Mouse (Mus musculus) lung, postnatal 25 days (tissue): ENCODE measurements at regions not wholly inside any gene's neighbourhood (a gene's known extent, or its start where the extent isn't known, plus 50 kb on each side); places are given as distances from the start of the nearest gene placed in this dataset.

ENCODE experiments used
- DNase-seq: peaks from one replicate; pipeline ENCODE4 v3.0.0; 2022; ENCODE audit warnings: low spot score

GRCm38 (mm10) chr2:170219161-170219581 is 71.3 kb upstream of the Zfp217 start:
- DNase-seq: no peak

- DNase-seq: peak; percentile 77
Measured at GRCm38 (mm10) chr2:170218230-170219044, 70.5 kb upstream of the Zfp217 start.

GRCm38 (mm10) chr2:170216311-170216710 is 68.4 kb upstream of the Zfp217 start:
- no peak for DNase-seq

- DNase-seq: peak; percentile 88
Measured at GRCm38 (mm10) chr2:170209121-170209520, 61.2 kb upstream of the Zfp217 start.

GRCm38 (mm10) chr2:170207878-170208277 is 60.0 kb upstream of the Zfp217 start:
- DNase-seq: no peak

GRCm38 (mm10) chr2:170207395-170207794 is 59.5 kb upstream of the Zfp217 start:
- no peak for DNase-seq

GRCm38 (mm10) chr2:170206870-170207269 is 59.0 kb upstream of the Zfp217 start:
- DNase-seq: no peak

GRCm38 (mm10) chr2:170206442-170206754 is 58.5 kb upstream of the Zfp217 start:
- no peak for DNase-seq

GRCm38 (mm10) chr2:170205591-170206441 is 57.9 kb upstream of the Zfp217 start:
- DNase-seq: no peak

GRCm38 (mm10) chr2:170204768-170205514 is 57.0 kb upstream of the Zfp217 start:
- DNase-seq: no peak

GRCm38 (mm10) chr2:170203496-170203895 is 55.6 kb upstream of the Zfp217 start:
- no peak for DNase-seq

- DNase-seq: no peak
Measured at GRCm38 (mm10) chr2:170201816-170202371, 54.0 kb upstream of the Zfp217 start.
